Mouse (Mus musculus): ENCODE data around the gene Gmppb. TPM values are rescaled to one million over a fixed set of nuclear protein-coding genes. Genes with fewer than 3 reads are reported as not detected.

Gene Gmppb
- polyA plus RNA-seq, 1 experiment from 2014 or later = 12.6 TPM

DNA sequence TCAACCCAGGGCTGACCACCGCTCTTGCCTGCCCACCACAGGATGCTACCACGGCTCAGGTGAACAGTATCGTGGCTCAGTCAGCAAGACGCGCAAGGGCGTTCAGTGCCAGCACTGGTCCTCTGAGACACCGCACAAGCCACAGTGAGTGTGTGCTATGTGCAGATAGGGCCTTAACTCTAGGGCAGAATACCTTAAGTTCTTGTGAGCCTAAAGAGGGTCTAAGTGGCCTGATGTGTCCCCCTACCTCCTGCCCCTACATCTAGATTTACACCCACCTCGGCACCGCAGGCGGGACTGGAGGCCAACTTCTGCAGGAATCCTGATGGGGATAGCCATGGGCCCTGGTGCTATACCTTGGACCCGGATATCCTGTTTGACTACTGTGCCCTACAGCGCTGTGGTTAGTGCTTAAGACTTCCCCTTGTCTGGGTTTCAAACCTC, 34.0 kb downstream of the Gmppb start, which contains the start of gene Rnf123:
Gene Rnf123, minus strand, starts transcription at position 359 of the 444 bp plus-strand sequence.
- Histone ChIP-seq H3K4me1 (ENCODE audit: insufficient read depth) (peaks cover 57% of the 10 kb centered on the region), H3K9me3 (ENCODE audit: low read length) (no peaks in the 10 kb centered on the region), H3K27me3 (ENCODE audit: insufficient read depth, low read length) (no peaks in the 10 kb centered on the region), H3K27ac (ENCODE audit: low read depth) (peak within 1 kb of the TSS; percentile 63), H3K36me3 (replicated peaks; ENCODE audit: insufficient read depth, low read length) (peaks cover 47% of the 10 kb centered on the region), H3K9ac (replicated peaks) (peak within 1 kb of the TSS; percentile 42), H3K4me2 (ENCODE audit: low read depth, low read length) (peak within 1 kb of the TSS; percentile 56), H3K4me3 (ENCODE audit: low read depth, low read length) (peak within 1 kb of the TSS; percentile 2; the same call in 1 of the 2 replicates)
- ATAC-seq (no peak), DNase-seq (peak; percentile 54)
- TF ChIP-seq CTCF (IDR thresholded peaks at IDR 0.05; ENCODE audit: low read depth) (no peak), EP300 (IDR thresholded peaks at IDR 0.05; ENCODE audit: low read depth) (no peak; the same call in 1 of the 2 replicates)
- 25% methylated on average over 12 of the region's 12 CpGs for WGBS (ENCODE audit: insufficient replicate concordance)

DNA sequence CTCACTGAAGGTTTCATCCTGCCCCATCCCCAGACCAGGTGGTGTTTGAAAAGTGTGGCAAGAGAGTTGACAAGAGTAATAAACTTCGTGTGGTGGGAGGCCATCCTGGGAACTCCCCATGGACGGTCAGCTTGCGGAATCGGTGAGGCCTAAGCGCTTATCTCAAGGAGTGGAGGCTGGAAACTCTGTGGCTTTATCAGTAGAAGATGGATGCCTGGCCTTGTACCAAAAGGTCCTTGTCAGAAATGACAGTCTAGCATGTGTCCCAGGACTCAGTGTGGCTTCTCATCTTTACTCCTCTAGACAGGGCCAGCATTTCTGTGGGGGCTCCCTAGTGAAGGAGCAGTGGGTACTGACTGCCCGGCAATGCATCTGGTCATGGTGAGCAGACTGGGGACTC, 34.5 kb downstream of the Gmppb start:
- no peak for DNase-seq
- H3K4me3 ChIP-seq (ENCODE audit: low read depth, low read length) = no peak overlapping the region
- ATAC-seq = no peak
- peak overlapping the region; percentile 63 for H3K27ac ChIP-seq (ENCODE audit: low read depth)
- peak overlapping the region; percentile 56 for H3K4me2 ChIP-seq (ENCODE audit: low read depth, low read length)
- no peaks in the 10 kb centered on the region for H3K9me3 ChIP-seq (ENCODE audit: low read length)
- H3K36me3 ChIP-seq (replicated peaks; ENCODE audit: insufficient read depth, low read length) = peaks cover 52% of the 10 kb centered on the region
- WGBS (ENCODE audit: insufficient replicate concordance) = 58% methylated on average over 6 of the region's 6 CpGs
- no peaks in the 10 kb centered on the region for H3K27me3 ChIP-seq (ENCODE audit: insufficient read depth, low read length)
- H3K9ac ChIP-seq (replicated peaks) = peak overlapping the region; percentile 42
- peaks cover 52% of the 10 kb centered on the region for H3K4me1 ChIP-seq (ENCODE audit: insufficient read depth)
- TF ChIP-seq EP300 (IDR thresholded peaks at IDR 0.05; ENCODE audit: low read depth) (peak; percentile 75), CTCF (IDR thresholded peaks at IDR 0.05; ENCODE audit: low read depth) (no peak)

DNA sequence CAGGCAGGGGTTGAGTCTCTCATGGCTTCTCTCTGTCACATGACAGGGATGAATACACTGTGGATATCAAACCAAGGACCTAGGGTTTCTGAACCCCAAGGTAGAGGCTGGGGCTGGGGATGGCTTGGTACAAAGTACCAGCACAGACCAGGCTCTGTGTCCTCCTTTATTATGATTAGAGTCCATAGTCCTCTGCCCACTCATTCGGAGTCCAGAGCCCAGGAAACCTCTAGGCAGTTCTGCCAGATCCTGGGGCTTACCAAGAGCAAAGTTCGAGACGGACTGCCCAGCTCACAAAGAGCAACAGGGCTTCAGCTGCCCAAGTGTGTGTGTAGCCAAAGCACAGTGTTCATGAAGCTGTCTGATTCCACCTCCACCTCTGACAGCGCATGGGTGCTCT, 36.2 kb downstream of the Gmppb start:
- Histone ChIP-seq H3K9ac (replicated peaks) (peak overlapping the region; percentile 24), H3K27ac (ENCODE audit: low read depth) (peak overlapping the region; percentile 63), H3K4me3 (ENCODE audit: low read depth, low read length) (no peak overlapping the region), H3K27me3 (ENCODE audit: insufficient read depth, low read length) (no peaks in the 10 kb centered on the region), H3K4me1 (ENCODE audit: insufficient read depth) (peaks cover 44% of the 10 kb centered on the region), H3K36me3 (replicated peaks; ENCODE audit: insufficient read depth, low read length) (peaks cover 69% of the 10 kb centered on the region), H3K9me3 (ENCODE audit: low read length) (no peaks in the 10 kb centered on the region), H3K4me2 (ENCODE audit: low read depth, low read length) (no peak overlapping the region)
- DNase-seq (no peak), ATAC-seq (no peak)
- WGBS (ENCODE audit: insufficient replicate concordance) = 78% methylated on average over 4 of the region's 4 CpGs
- TF ChIP-seq CTCF (IDR thresholded peaks at IDR 0.05; ENCODE audit: low read depth) (no peak), EP300 (IDR thresholded peaks at IDR 0.05; ENCODE audit: low read depth) (no peak)

DNA sequence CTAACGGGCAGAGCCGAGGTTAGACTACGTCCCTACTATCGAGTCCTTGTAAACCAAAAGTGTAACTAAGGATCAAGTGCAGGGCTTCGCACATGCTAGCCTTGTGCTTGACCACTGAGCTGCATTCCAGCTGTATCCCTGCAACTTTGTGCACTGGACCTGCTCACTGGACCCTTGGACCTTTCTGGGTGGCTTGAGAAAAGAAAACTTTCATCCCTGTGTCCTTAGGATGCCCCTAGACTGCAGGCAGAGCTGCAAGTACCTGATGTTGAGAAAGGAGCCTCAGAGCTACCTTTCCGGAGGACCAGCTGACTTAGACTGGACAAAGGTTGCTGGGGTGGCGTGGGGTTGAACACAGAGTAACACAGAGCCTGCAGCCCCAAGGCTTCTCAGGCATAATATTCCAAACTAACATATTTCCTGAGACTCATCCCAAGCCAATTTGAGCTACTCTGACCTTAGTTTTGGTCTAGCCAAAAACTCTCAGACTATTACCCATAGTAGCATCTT, 41.6 kb downstream of the Gmppb start:
- no peak overlapping the region for H3K27ac ChIP-seq (ENCODE audit: low read depth)
- ATAC-seq (no peak), DNase-seq (no peak)
- peaks cover 74% of the 10 kb centered on the region for H3K36me3 ChIP-seq (replicated peaks; ENCODE audit: insufficient read depth, low read length)
- no peak overlapping the region for H3K4me2 ChIP-seq (ENCODE audit: low read depth, low read length)
- no peak for TF ChIP-seq EP300 (IDR thresholded peaks at IDR 0.05; ENCODE audit: low read depth)
- TF ChIP-seq CTCF (IDR thresholded peaks at IDR 0.05; ENCODE audit: low read depth) = no peak
- H3K27me3 ChIP-seq (ENCODE audit: insufficient read depth, low read length) = no peaks in the 10 kb centered on the region
- no peak overlapping the region for H3K4me3 ChIP-seq (ENCODE audit: low read depth, low read length)
- no peak overlapping the region for H3K9ac ChIP-seq (replicated peaks)
- 91% methylated on average over 7 of the region's 7 CpGs for WGBS (ENCODE audit: insufficient replicate concordance)
- H3K4me1 ChIP-seq (ENCODE audit: insufficient read depth) = peaks cover 17% of the 10 kb centered on the region
- no peaks in the 10 kb centered on the region for H3K9me3 ChIP-seq (ENCODE audit: low read length)

DNA sequence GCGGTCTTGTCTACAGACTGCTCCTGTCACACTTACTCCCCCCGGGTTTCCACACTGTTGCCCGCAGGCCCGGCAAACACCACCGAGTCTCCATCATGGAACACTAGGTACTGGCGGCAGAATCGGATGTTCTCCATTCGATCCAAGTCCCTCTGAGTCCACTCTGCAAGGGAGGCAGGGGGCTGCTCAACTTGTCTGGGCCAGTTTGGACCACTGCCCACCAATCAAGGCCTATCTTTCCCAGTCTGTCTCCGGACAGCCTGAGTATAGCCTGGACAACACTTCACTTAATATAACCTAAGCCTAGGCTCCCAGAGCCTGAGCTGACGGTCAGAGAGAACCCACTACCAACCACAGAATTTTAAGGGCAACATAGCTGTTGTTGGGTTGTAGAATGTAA, 44.5 kb downstream of the Gmppb start:
- peaks cover 31% of the 10 kb centered on the region for H3K4me1 ChIP-seq (ENCODE audit: insufficient read depth)
- peak overlapping the region; percentile 76 for H3K4me3 ChIP-seq (ENCODE audit: low read depth, low read length)
- H3K9ac ChIP-seq (replicated peaks) = peak overlapping the region; percentile 92
- no peak for ATAC-seq
- DNase-seq = no peak
- H3K4me2 ChIP-seq (ENCODE audit: low read depth, low read length) = peak overlapping the region; percentile 92
- H3K27ac ChIP-seq (ENCODE audit: low read depth) = peak overlapping the region; percentile 98
- no peak for TF ChIP-seq EP300 (IDR thresholded peaks at IDR 0.05; ENCODE audit: low read depth)
- no peak for TF ChIP-seq CTCF (IDR thresholded peaks at IDR 0.05; ENCODE audit: low read depth)
- no peaks in the 10 kb centered on the region for H3K9me3 ChIP-seq (ENCODE audit: low read length)
- H3K36me3 ChIP-seq (replicated peaks; ENCODE audit: insufficient read depth, low read length) = peaks cover 44% of the 10 kb centered on the region
- H3K27me3 ChIP-seq (ENCODE audit: insufficient read depth, low read length) = no peaks in the 10 kb centered on the region
- 63% methylated on average over 10 of the region's 10 CpGs for WGBS (ENCODE audit: insufficient replicate concordance)

DNA sequence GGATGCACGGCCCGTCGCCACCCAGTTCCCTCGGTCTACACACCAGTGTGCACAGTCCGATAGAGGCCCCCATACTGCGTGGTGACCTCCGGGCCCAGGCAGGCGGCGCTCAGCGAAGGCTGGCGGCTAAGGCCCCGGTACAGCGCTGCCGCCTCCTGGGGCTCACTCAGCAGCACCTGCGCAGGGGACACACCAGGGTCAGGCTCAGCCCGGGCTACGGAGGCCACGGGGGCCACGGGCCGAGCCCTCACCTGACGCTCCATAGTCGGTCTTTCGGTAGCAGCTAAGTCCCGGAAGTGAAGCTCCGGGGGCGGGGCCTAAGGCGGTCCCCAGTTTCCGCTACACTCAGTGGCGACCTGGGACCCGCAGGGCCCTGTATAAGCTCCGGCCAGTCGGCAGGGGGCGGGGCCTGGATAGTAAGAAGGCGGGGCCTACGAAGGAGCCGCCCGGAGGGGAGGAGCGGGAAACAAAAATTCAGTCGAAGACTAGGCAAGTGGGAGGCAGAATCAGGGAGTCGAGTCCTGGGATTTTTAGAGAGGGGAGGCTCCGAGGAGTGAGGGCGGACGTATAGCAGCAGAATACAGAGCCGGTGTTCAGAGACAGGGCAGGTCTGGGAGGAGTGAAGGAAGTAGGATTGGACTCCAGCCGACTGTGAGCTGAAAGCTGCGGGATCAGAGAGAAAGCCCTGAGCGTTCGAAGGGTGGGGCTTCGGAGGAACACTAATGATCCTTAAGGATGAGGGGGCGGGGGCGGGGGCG, 45.3 kb downstream of the Gmppb start, which contains the start of gene Apeh:
Gene Apeh, minus strand, starts transcription at position 423 of the 758 bp plus-strand sequence.
- peaks cover 37% of the 10 kb centered on the region for H3K36me3 ChIP-seq (replicated peaks; ENCODE audit: insufficient read depth, low read length)
- H3K4me2 ChIP-seq (ENCODE audit: low read depth, low read length) = peak within 1 kb of the TSS; percentile 92
- H3K4me1 ChIP-seq (ENCODE audit: insufficient read depth) = peaks cover 33% of the 10 kb centered on the region
- TF ChIP-seq CTCF (IDR thresholded peaks at IDR 0.05; ENCODE audit: low read depth) (peak; percentile 33; the same call in 1 of the 2 replicates), EP300 (IDR thresholded peaks at IDR 0.05; ENCODE audit: low read depth) (no peak; the same call in 1 of the 2 replicates)
- DNase-seq (peak; percentile 99), ATAC-seq (peak; percentile 83)
- WGBS (ENCODE audit: insufficient replicate concordance) = under 1% methylated on average over 52 of the region's 52 CpGs
- H3K27me3 ChIP-seq (ENCODE audit: insufficient read depth, low read length) = no peaks in the 10 kb centered on the region
- H3K9me3 ChIP-seq (ENCODE audit: low read length) = no peaks in the 10 kb centered on the region
- H3K4me3 ChIP-seq (ENCODE audit: low read depth, low read length) = peak within 1 kb of the TSS; percentile 76
- peak within 1 kb of the TSS; percentile 98 for H3K27ac ChIP-seq (ENCODE audit: low read depth)
- peak within 1 kb of the TSS; percentile 92 for H3K9ac ChIP-seq (replicated peaks)

Data from liver, postnatal 0 days (tissue).